Mouse (Mus musculus) lung, adult 2 months (tissue): ENCODE measurements around the gene Qser1. TPM values are rescaled to one million over a fixed set of nuclear protein-coding genes. Genes with fewer than 3 reads are reported as not detected.
A peak's percentile ranks its signal among the peaks of the same experiment; 100 is the strongest.

Experiments
- DNase-seq: peaks from one replicate; pipeline ENCODE4 v3.0.0; 2022
- H3K4me1 ChIP-seq: fragments of 200-500 bp; 2 replicates; pipeline ENCODE4 v1.6.1; 2011; ENCODE audit warnings: low read length; ENCODE audit not compliant: control insufficient read depth, insufficient read depth
- H3K4me3 ChIP-seq: fragments of 200-500 bp; replicated peaks from 2 replicates; pipeline ENCODE3; 2011; ENCODE audit warnings: low read depth, mild to moderate bottlenecking, control low read depth, low read length; ENCODE audit errors: extremely low read depth
- CTCF ChIP-seq: fragments of 200-500 bp; IDR thresholded peaks from 2 replicates; pipeline ENCODE4 v1.5.1; 2011; ENCODE audit warnings: mild to moderate bottlenecking, low read length, control low read depth; ENCODE audit not compliant: insufficient read depth
- POLR2A ChIP-seq: fragments of 200-500 bp; IDR thresholded peaks from 2 replicates; pipeline ENCODE4 v1.6.1; 2011; ENCODE audit warnings: low read depth, mild to moderate bottlenecking, control low read depth, low read length, borderline replicate concordance; ENCODE audit errors: extremely low read depth
- WGBS: fragments of 180-500 bp; shearing (Covaris S2); methylation state at CpG from one replicate; pipeline ENCODE4 v1.1.7; 2018; 5-methylcytosine and 5-hydroxymethylcytosine counted together
- polyA plus RNA-seq: library from polyadenylated mRNA; depleted of rRNA; stranded (reverse); fragments of >200 nt; gene quantifications from 2 replicates; pipeline ENCODE4 v1.2.3, GENCODE M21; 2012

Gene Qser1
- polyA plus RNA-seq, 1 experiment, result 5.9 TPM

DNA sequence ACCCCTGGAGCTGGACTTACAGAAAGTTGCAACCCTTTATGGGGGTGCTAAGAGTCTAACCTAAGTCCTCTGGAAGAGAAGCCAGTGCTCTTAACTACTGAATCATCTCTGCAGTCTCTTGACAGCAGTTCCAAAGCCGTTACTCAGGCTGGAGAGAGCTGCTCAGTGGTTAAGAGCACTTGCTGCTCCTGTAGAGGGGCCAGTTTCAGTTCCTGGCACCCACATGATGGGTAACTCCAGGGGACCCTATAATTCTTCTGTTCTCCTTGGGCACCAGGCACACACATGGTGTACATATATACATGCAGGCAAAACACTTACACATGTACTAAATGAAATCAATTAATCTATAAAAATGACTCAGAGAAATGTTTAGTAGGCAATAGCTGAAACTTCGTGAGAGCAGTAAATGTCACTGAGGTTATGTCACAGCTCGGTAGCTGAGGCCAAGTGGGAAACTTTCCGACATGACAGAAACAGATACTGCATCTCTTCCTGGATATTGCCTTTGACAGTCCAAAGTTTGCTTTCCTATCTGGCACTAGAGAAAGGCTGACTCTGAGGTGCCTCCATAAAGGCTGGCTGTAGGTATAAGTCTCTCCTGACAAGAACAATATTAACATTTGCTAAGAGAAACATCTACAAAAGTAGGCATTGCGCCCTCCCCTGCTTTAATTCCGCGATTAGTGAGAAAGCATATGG, 76.2 kb downstream of the Qser1 start:
- TF ChIP-seq POLR2A, result no peak
- WGBS, result 78% methylated on average over 7 of the region's 7 CpGs
- Histone ChIP-seq H3K4me1 (no peaks in the 10 kb centered on the region; the same call in 1 of the 2 replicates), H3K4me3 (no peak overlapping the region)
- no peak for DNase-seq

DNA sequence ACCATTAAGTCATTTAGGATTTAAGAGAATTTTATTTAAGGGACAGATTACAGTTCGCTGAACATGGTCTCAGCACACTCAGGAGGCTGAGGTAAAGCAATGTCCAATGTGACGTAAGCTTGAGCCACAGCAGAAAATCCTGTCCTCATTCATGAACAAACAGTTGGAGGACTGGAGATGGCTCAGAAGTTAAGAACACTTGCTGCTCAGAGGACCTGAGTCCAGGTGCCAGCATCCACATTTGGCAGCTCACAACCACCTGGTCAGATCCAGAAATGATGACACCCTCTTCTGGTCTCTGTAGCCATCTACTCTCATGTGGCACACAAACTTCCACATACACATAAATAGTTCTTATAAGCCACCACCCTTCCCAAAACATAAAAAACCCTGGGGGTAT, 76.9 kb downstream of the Qser1 start:
- no peaks in the 10 kb centered on the region; the same call in 1 of the 2 replicates for H3K4me1 ChIP-seq
- DNase-seq, result no peak
- 97% methylated on average over 2 of the region's 2 CpGs for WGBS
- no peak for TF ChIP-seq POLR2A
- no peak for TF ChIP-seq CTCF
- no peak overlapping the region for H3K4me3 ChIP-seq

DNA sequence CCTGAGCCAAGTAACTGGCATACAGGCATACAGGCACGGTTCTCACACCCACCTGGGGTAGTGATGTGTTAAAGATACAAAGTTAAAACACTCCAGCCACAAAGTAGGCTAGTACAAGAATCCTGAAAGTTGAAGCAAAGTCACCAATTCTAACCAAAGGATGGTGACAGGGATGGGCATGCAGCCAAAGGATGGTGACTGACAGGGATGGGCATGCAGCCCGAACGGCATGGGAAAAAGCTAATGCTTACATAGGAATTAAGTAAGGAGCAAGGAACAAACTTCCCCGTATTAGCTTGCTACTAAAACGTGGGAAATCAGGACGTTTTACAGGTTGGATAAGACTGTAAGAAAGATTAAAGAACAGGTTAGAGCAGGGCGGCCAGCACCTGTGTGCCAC, 80.3 kb downstream of the Qser1 start:
- DNase-seq, result no peak
- H3K4me1 ChIP-seq, result no peaks in the 10 kb centered on the region
- WGBS, result 73% methylated on average over 7 of the region's 7 CpGs
- H3K4me3 ChIP-seq, result no peak overlapping the region
- TF ChIP-seq POLR2A, result no peak
- no peak for TF ChIP-seq CTCF

DNA sequence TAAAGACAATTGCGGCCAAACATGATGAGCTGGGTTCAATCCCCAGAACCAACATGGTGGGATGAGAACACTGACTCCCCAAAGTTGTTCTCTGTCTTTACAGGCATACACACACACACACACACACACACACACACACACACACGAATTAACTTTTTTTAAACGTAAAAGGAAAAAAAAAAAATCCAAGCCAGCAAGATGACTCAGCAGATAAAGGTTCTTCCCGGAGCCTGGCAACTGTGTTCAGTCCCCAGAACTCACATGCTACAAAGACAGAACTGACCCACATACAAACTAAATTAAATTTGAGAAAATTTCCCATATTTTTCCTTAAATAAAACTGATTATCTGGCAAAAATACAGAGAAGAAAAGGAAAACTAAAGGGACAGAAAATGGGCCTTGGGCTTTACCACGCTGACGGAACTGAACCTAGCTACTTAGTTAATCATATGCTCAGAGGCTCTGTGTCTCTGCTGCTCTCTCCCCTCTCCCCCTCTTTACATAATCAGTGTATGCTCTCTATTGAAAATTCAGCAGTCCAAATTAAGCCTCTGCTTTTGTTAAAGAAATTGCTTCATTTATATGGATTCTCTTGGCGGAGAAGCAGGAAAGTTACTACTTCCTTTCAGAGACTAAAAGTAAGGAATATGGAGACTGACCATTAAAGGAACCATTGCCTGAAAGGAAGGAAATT, 83.9 kb downstream of the Qser1 start:
- TF ChIP-seq CTCF (no peak), POLR2A (no peak)
- DNase-seq, result no peak
- H3K4me1 ChIP-seq, result no peaks in the 10 kb centered on the region
- no peak overlapping the region for H3K4me3 ChIP-seq
- 70% methylated on average over 7 of the region's 7 CpGs for WGBS

DNA sequence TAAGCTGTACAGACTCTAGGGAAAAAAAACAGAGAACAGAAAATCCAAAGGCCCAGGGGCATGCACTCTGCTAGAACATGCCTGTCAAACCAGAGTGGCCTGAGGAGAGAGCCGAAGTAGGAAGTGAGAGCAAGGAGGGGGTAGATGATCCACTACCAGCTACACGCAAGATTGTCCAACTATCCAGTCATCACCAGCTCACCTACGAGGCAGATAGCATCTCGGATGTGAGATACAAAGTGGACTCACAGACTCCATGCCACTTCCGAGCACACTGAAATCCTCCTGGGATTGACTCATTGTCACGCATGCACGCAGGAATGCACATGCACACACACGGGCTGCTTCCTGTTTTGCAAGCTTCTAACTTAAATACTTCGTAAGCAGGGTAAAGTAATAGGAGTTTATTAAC, 84.5 kb downstream of the Qser1 start:
- no peak for DNase-seq
- H3K4me3 ChIP-seq, result peak overlapping the region; percentile 29
- TF ChIP-seq CTCF (no peak), POLR2A (no peak)
- H3K4me1 ChIP-seq, result no peaks in the 10 kb centered on the region
- 55% methylated on average over 9 of the region's 9 CpGs for whole genome bisulfite sequencing

DNA sequence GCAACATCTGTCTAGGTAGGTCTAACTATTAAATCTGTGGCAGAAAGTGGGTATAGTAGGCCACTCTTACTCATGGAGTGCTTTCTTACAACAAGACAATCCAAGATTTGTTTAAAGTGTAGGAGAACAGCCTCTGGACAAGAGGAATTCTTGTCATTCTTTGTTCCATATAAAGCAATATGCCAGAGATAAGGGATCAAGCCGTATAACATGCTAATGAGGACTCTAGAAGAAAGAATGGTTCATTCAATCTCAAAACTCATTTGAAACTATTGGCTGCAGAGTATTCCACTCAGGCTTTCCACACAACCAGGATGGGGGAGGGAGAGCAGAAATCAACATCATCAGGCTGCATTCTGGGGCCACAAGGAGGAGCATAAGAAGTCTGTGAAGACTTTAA, 89.2 kb downstream of the Qser1 start:
- DNase-seq, result no peak
- TF ChIP-seq POLR2A (no peak), CTCF (no peak)
- 47% methylated on average over 1 of the region's 1 CpGs for WGBS
- Histone ChIP-seq H3K4me1 (no peaks in the 10 kb centered on the region), H3K4me3 (no peak overlapping the region)

DNA sequence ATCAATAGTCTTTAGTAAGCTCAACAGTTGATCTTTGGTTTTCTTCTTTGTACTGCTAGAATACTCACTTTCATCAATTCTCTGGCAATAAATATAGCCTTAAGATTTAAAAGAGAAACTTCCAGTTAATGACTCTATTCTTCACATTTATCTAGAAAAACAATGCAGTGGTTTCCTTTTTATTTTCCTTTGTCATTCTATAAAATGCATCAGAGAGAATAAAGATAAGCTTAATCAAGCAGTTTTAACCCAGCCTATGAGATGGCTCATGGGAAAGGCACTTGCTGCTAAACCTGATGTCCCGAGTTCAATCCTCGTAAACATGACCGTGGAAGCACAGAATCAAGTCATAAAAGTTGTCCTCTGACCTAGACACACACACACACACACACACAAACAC, 94.5 kb downstream of the Qser1 start:
- TF ChIP-seq CTCF (no peak), POLR2A (no peak)
- no peak for DNase-seq
- H3K4me3 ChIP-seq, result no peak overlapping the region
- H3K4me1 ChIP-seq, result no peaks in the 10 kb centered on the region
- 82% methylated on average over 3 of the region's 3 CpGs for WGBS

DNA sequence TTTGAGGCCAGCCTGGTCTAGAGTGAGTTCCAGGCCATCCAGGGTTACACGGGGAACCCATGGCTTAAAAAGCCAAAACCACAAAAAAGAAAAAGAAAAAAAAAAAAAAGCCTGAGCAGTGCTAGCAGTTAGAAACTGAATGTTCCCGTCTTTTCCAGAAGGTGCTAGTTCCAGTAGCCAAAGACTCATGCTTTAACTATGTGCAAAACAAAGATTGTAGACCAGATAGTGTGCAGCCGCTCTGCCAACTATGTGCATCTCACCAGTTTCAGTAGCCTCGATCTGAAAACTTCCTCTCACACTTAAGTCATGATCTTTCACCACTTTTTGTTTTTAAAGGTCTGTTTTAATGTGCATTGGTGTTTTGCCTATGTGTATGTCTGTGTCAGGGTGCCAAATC, 98.7 kb downstream of the Qser1 start:
- 62% methylated on average over 4 of the region's 4 CpGs for WGBS
- no peak for TF ChIP-seq POLR2A
- no peak for TF ChIP-seq CTCF
- no peaks in the 10 kb centered on the region for H3K4me1 ChIP-seq
- DNase-seq, result no peak
- no peak overlapping the region for H3K4me3 ChIP-seq

DNA sequence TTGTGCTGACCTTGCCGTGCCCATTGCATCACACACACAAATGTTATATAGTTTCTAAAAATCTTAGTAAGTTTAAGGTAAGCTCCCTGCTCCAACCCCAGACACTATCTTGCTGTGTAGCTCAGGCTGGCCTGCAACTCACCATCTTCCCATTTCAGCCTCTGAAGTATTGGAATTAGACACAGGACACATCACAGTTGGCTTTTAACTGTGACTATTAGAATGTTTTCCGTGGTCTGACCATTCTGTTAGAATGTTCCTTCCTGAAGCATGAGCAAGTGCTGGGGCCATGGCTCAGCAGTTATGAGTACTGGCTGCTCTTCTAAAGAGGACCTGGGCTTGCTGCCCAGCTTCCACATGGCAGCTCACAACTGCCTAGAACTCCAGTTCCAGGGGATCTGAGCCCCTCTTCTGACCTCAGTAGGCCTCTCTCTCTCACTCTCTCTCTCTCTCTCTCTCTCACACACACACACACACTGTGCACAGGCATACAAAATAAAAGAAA, 99.3 kb downstream of the Qser1 start:
- DNase-seq, result no peak
- WGBS, result 70% methylated on average over 2 of the region's 2 CpGs

DNA sequence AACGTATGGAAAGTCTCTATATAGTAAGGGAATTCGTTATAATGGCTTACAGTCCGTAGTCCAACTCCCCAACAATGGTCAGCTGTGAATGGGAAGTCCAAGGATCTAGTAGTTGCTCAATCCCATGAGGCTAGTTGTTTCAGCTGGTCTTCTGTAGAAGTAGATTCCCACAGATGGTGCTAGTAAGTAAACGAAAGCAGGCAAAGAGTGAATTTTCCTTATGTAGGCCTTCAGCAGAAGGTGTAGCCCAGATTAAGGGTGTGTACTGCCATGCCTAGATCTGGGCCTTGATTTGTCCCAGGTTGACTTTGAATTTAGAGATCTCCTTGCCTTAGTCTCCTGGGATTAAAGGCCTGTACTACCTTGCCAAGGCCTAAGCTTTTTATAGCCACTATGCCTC, 100.3 kb downstream of the Qser1 start, which contains the start of gene Pin1rt1:
Pin1rt1 (minus strand) TSS at position 101 of the 400 bp plus-strand sequence.
- DNase-seq, result no peak
- H3K4me1 ChIP-seq, result no peaks in the 10 kb centered on the region
- TF ChIP-seq CTCF (no peak), POLR2A (no peak)
- 88% methylated on average over 4 of the region's 4 CpGs for WGBS
- no peak within 1 kb of the TSS for H3K4me3 ChIP-seq

More for the DNA sequence above, 99.3 kb downstream of the Qser1 start:
- TF ChIP-seq POLR2A (no peak), CTCF (no peak)
- Histone ChIP-seq H3K4me1 (no peaks in the 10 kb centered on the region), H3K4me3 (no peak overlapping the region)
